Mouse (Mus musculus) layer of hippocampus, postnatal 25 days (tissue): ENCODE data around the gene Hhex. TPM values are rescaled to one million over a fixed set of nuclear protein-coding genes. Genes with fewer than 3 reads are reported as not detected.

Experiments
- DNase-seq, 2 experiments: peaks; one replicate each; pipeline ENCODE4 v3.0.0; 2022; ENCODE audit warnings: mixed read lengths in 2 of 2, low spot score in 1 of 2; ENCODE audit errors: extremely low spot score in 1 of 2
- total RNA-seq, 2 experiments: library from RNA; stranded (reverse); gene quantifications; 2 replicates each; pipeline ENCODE4 v1.2.3; 2021

Gene Hhex
- total RNA-seq, 2 experiments from 2014 or later = 2.3 to 2.4 TPM

- DNase-seq = no peak
These were observed 13.6 kb downstream of the Hhex start for GRCm38 (mm10) chr19:37448212-37448611.

GRCm38 (mm10) chr19:37449246-37449645 is 14.6 kb downstream of the Hhex start:
- DNase-seq = no peak

- no peak for DNase-seq
These were observed 20.9 kb downstream of the Hhex start for GRCm38 (mm10) chr19:37455528-37455927.

DNA sequence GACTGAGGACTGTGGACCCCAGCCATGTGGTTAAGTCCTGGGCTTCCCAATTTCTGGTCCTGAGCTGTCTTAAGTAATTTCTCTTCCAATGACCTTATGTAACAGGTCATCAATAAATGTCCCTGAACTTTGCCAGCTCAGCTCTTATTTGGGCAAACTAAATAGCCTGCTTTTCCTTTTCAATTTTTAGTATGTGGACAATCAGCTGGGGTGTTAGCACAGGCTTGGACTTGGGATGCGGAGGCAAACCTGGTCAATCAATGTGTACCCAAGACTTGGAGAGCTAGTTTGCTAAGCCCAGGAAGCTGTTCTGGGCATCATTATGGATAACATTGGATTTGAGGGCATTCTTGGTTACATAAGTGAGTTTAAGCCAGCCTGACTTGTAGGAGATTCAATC is 21.4 kb downstream of the Hhex start:
- no peak for DNase-seq

GRCm38 (mm10) chr19:37458013-37458412 is 23.4 kb downstream of the Hhex start:
- no peak for DNase-seq

GRCm38 (mm10) chr19:37466403-37466802 is 31.8 kb downstream of the Hhex start:
- DNase-seq = no peak

- DNase-seq = no peak
These were observed 32.4 kb downstream of the Hhex start for GRCm38 (mm10) chr19:37466978-37467377.

- DNase-seq = no peak
These were observed 34.4 kb downstream of the Hhex start for GRCm38 (mm10) chr19:37468841-37469566.

DNA sequence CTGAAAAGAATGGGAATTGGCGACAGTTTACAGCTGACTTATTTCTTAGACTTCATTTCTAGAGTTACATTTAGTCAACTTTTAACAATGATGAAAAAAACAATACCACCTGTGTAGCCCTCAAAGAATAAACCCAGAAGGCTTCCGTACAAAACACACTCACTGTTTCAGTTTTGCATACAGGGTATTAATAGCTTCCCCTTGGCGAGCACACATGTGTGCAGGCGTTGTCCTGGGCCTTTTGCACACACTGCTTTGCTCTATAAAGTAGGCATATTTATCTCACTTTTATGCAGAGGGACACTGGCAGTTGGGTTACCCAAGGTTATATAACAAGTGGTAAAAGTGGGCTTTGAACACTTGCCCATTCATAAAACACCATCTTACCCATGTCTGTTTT is 37.1 kb downstream of the Hhex start:
- DNase-seq = no peak

GRCm38 (mm10) chr19:37472589-37472988 is 38.0 kb downstream of the Hhex start:
- DNase-seq = no peak

DNA sequence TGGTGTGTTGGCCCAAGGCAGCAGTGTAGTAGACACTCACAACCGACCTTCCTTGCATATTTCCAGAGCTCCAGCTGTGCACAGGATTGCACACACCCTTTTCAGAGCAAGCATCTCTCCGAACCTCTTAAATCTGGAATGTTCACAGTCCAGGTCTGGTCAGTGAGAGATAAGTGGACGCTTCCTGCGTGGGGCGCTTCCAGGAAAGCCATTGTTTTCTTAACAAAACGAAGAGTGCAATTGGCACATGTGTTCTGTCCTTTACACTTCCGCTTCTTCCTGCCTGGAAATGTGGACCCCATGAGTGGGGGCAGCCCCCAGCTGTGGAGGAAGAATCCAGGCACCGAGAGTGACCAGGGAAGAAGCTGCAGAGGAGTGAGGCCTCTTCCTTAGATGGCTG is 47.1 kb downstream of the Hhex start:
- no peak for DNase-seq

GRCm38 (mm10) chr19:37482556-37483187 is 48.1 kb downstream of the Hhex start:
- DNase-seq = no peak

- DNase-seq = no peak
These were observed 50.2 kb downstream of the Hhex start for GRCm38 (mm10) chr19:37484787-37485186.

DNA sequence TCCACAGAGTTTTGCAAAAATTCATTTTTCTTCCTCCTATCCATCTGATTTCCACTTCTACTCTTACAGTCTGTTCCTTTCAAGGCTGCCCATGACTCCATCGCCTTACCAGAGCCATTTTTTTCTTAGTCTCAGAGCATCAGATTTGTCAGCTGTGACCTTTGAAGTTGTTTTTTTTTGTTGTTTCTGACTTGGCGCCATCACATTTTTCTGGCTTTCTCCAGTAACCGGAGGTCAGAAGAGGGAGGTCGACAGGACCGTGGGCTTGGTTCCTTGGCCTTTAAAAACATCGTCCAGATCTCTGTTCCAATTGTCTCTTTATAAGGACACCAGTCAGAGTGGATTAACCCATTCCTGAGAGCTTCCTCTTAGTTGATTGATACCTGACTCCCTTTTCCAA is 52.2 kb downstream of the Hhex start:
- no peak for DNase-seq

- no peak for DNase-seq
These were observed 53.3 kb downstream of the Hhex start for GRCm38 (mm10) chr19:37487811-37488475.

DNA sequence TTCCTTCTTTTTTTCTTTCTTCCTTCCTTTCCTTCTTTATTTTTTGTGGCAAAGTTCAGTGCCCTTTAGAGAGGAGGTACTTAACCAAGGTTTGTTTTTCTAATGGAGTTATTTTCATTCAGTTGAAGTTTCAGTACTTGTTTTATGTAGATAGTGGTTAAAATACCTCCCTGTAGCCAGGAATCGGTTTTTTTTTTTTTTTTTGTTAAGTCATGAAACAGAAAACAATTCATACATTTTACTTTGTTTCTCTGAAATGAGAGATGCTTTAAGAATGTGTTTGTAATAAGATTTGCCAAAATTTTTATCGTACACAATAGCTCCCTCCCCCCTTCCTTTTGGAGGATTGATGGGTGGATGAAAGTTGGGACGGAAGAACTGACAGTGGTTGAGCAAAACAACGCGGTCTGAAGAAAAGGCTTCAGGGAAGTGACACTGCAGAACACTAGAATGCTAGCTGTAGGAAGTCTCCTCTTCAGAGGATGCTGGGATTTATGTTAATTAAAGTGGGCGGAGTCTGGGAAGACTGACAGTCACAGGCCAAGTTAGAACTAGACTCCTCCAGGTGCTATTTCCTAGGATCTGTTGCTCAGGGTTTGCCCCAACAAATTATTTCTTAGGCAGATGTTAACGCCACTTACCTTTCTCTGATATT is 54.1 kb downstream of the Hhex start:
- no peak for DNase-seq

Other genes starting within 250 kb of the Hhex start
- 10 to 100 TPM; 84.7 to 88.2 TPM for gene March5, start 227.3 kb upstream of the Hhex start, total RNA-seq
- gene Cpeb3, start 226.2 kb upstream of the Hhex start, total RNA-seq = 10 to 100 TPM; 62.1 to 74.6 TPM
- 10 to 100 TPM; 36.6 to 39.3 TPM for gene Ide, start 97.0 kb upstream of the Hhex start, total RNA-seq
- 1 to 10 TPM; 1.4 to 1.5 TPM for gene Kif11, start 58.4 kb upstream of the Hhex start, total RNA-seq
- gene Exoc6, start 115.6 kb downstream of the Hhex start, total RNA-seq = 10 to 100 TPM; 50.8 to 52.3 TPM